Mouse (Mus musculus): ENCODE measurements at regions not wholly inside any gene's neighbourhood (a gene's known extent, or its start where the extent isn't known, plus 50 kb on each side); places are given as distances from the start of the nearest gene placed in this dataset.

DNA sequence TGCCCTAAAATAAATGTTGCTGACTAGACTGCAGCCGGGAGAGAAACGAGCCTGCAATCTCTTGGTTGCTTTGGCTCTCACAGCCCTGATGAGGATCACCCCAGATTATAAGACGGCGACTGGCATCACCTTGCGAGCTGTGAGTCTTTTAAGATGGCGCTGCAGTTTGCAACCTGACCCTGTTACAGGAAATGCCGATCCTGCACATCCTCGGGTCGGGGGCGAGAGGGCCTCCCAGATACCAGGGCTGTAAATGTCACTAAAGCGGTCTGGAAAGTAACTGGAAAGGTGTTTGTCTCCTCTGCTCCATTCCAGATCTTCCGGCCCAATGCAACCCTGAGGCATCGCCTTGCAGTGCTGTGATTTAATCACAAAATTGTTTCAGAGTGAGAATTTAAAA is 53.4 kb downstream of the Cartpt start:
- Histone ChIP-seq H3K4me3 (replicated peaks) (no peak overlapping the region), H3K36me3 (ENCODE audit: control insufficient read depth) (no peaks in the 10 kb centered on the region), H3K27me3 (ENCODE audit: control insufficient read depth) (no peaks in the 10 kb centered on the region), H3K9me3 (ENCODE audit: control insufficient read depth, low read length) (no peaks in the 10 kb centered on the region), H3K4me1 (ENCODE audit: control insufficient read depth) (no peaks in the 10 kb centered on the region)
- TF ChIP-seq GATA1 (IDR thresholded peaks at IDR 0.05; ENCODE audit: low read length) (no peak), TAL1 (IDR thresholded peaks at IDR 0.05; ENCODE audit: low read length) (no peak)

GRCm38 (mm10) chr13:99842626-99843025 is 58.3 kb downstream of the Cartpt start:
- H3K4me1 ChIP-seq (ENCODE audit: control insufficient read depth): no peaks in the 10 kb centered on the region

GRCm38 (mm10) chr13:99839446-99839845 is 61.4 kb downstream of the Cartpt start:
- no peak overlapping the region for H3K4me3 ChIP-seq (replicated peaks)
- no peaks in the 10 kb centered on the region for H3K4me1 ChIP-seq (ENCODE audit: control insufficient read depth)
- peaks cover 2% of the 10 kb centered on the region; the same call in 1 of the 2 replicates for H3K9me3 ChIP-seq (ENCODE audit: control insufficient read depth, low read length)
- H3K36me3 ChIP-seq (ENCODE audit: control insufficient read depth): no peaks in the 10 kb centered on the region
- no peaks in the 10 kb centered on the region for H3K27me3 ChIP-seq (ENCODE audit: control insufficient read depth)
- TF ChIP-seq GATA1 (IDR thresholded peaks at IDR 0.05; ENCODE audit: low read length) (no peak), TAL1 (IDR thresholded peaks at IDR 0.05; ENCODE audit: low read length) (no peak)

More at GRCm38 (mm10) chr13:99842626-99843025, 58.3 kb downstream of the Cartpt start:
- Histone ChIP-seq H3K4me3 (replicated peaks) (no peak overlapping the region), H3K36me3 (ENCODE audit: control insufficient read depth) (no peaks in the 10 kb centered on the region), H3K27me3 (ENCODE audit: control insufficient read depth) (no peaks in the 10 kb centered on the region), H3K9me3 (ENCODE audit: control insufficient read depth, low read length) (no peaks in the 10 kb centered on the region)
- TF ChIP-seq GATA1 (IDR thresholded peaks at IDR 0.05; ENCODE audit: low read length): no peak
- TF ChIP-seq TAL1 (IDR thresholded peaks at IDR 0.05; ENCODE audit: low read length): no peak

DNA sequence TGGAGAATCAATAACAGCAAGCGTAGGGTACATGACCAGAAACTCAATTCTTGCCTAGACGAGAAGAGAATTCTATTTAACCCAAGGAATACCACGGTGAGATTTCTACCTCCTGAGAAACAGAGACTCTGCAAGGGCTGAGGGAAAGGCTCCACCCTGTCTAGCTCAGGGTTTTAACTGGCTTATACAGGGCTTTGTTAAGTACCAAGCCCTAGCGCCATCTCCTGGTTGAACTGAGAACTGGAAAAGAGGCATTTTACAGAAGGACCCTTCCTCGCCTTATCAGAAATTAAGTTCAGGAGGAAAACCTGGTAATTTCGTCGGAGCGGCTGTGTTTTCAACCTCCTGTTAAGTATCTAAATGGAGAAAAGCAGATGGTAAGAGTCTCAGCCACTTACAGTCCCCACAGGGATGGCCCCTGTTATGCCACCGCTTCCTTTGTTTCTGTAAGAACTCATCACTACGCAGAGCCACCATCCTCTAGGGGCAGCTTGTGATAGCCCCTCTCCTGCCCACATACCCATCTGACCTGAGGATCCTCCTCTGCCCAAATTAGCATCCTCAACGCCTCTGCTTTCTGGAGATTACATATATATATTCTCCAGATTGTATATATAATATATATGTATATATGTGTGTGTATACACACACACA is 63.0 kb downstream of the Cartpt start:
- no peaks in the 10 kb centered on the region for H3K36me3 ChIP-seq (ENCODE audit: control insufficient read depth)
- H3K4me3 ChIP-seq (replicated peaks): no peak overlapping the region
- H3K9me3 ChIP-seq (ENCODE audit: control insufficient read depth, low read length): peaks cover 6% of the 10 kb centered on the region
- TF ChIP-seq TAL1 (IDR thresholded peaks at IDR 0.05; ENCODE audit: low read length) (no peak), GATA1 (IDR thresholded peaks at IDR 0.05; ENCODE audit: low read length) (no peak)
- H3K4me1 ChIP-seq (ENCODE audit: control insufficient read depth): no peaks in the 10 kb centered on the region
- no peaks in the 10 kb centered on the region for H3K27me3 ChIP-seq (ENCODE audit: control insufficient read depth)

DNA sequence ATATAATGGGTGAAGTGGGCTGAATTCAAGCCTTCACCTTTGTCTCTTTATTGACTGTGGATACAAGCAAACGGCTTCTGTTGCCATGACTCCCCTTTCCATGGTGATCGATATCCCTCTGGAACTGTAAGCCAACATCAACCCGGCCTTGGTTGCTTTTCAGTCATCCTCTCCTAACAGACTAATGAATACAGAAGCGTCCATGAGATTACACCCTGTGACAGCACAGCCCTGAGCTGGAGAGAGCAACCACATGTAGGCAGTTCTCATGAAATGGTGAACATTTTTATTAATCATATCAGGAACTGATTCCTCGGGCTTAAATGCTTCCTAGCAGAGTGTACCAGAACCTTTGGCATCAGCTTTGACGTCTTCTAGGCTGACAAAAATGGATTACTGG is 63.7 kb downstream of the Cartpt start:
- Histone ChIP-seq H3K36me3 (ENCODE audit: control insufficient read depth) (no peaks in the 10 kb centered on the region), H3K27me3 (ENCODE audit: control insufficient read depth) (no peaks in the 10 kb centered on the region), H3K9me3 (ENCODE audit: control insufficient read depth, low read length) (peaks cover 6% of the 10 kb centered on the region), H3K4me1 (ENCODE audit: control insufficient read depth) (no peaks in the 10 kb centered on the region), H3K4me3 (replicated peaks) (no peak overlapping the region)
- TF ChIP-seq TAL1 (IDR thresholded peaks at IDR 0.05; ENCODE audit: low read length) (no peak), GATA1 (IDR thresholded peaks at IDR 0.05; ENCODE audit: low read length) (no peak)

- TF ChIP-seq TAL1 (IDR thresholded peaks at IDR 0.05; ENCODE audit: low read length) (no peak), GATA1 (IDR thresholded peaks at IDR 0.05; ENCODE audit: low read length) (no peak)
- Histone ChIP-seq H3K36me3 (ENCODE audit: control insufficient read depth) (no peaks in the 10 kb centered on the region), H3K27me3 (ENCODE audit: control insufficient read depth) (no peaks in the 10 kb centered on the region), H3K4me1 (ENCODE audit: control insufficient read depth) (no peaks in the 10 kb centered on the region), H3K4me3 (replicated peaks) (no peak overlapping the region), H3K9me3 (ENCODE audit: control insufficient read depth, low read length) (peaks cover 6% of the 10 kb centered on the region)
Observed at GRCm38 (mm10) chr13:99836586-99836985, 64.3 kb downstream of the Cartpt start.

DNA sequence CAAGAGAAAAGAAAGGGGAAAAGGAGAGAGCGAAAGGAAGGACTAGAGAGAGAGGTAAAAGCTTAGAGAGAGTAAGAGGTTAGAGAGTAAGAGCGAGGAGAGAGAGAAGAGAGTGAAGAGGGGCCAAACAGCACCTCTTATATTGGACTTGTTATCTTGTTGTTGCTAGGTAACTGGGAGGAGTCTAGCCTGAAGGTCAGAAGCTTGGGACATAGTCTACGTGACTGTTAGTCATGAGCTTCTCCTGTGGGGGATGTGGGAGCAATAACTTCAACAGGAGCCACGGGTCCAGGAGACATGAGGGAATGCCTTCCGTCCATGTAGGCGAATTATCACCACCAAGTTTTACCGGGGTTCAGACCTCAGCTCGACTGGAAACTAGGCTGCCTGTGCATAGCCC is 65.4 kb downstream of the Cartpt start:
- Histone ChIP-seq H3K4me3 (replicated peaks) (no peak overlapping the region), H3K4me1 (ENCODE audit: control insufficient read depth) (no peaks in the 10 kb centered on the region), H3K9me3 (ENCODE audit: control insufficient read depth, low read length) (peaks cover 6% of the 10 kb centered on the region), H3K36me3 (ENCODE audit: control insufficient read depth) (no peaks in the 10 kb centered on the region), H3K27me3 (ENCODE audit: control insufficient read depth) (no peaks in the 10 kb centered on the region)
- TF ChIP-seq TAL1 (IDR thresholded peaks at IDR 0.05; ENCODE audit: low read length) (no peak), GATA1 (IDR thresholded peaks at IDR 0.05; ENCODE audit: low read length) (no peak)

- Histone ChIP-seq H3K36me3 (ENCODE audit: control insufficient read depth) (no peaks in the 10 kb centered on the region), H3K4me1 (ENCODE audit: control insufficient read depth) (no peaks in the 10 kb centered on the region), H3K27me3 (ENCODE audit: control insufficient read depth) (no peaks in the 10 kb centered on the region), H3K4me3 (replicated peaks) (no peak overlapping the region), H3K9me3 (ENCODE audit: control insufficient read depth, low read length) (peaks cover 4% of the 10 kb centered on the region)
- TF ChIP-seq GATA1 (IDR thresholded peaks at IDR 0.05; ENCODE audit: low read length): no peak
- no peak for TF ChIP-seq TAL1 (IDR thresholded peaks at IDR 0.05; ENCODE audit: low read length)
Observed at GRCm38 (mm10) chr13:99830080-99830724, 70.7 kb downstream of the Cartpt start.

DNA sequence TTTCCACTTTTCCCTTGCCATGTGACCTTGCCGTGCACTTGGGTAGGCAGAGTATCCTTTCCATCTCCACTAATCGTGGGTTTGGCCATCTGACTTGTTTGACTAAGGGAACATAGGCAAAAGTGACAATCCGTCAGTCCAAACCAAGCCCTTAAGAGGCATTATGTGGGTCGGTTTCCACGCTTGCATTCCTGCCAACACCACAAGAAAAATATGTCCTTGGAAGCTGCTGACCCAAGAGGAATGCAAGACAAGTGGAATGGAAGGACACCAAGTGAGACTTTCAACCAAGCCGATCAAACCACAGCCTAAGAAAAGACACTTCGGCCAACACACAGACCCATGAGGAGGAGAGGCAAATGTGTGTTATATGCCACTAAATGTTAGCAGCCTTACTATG is 73.3 kb downstream of the Cartpt start:
- no peak for TF ChIP-seq GATA1 (IDR thresholded peaks at IDR 0.05; ENCODE audit: low read length)
- no peak for TF ChIP-seq TAL1 (IDR thresholded peaks at IDR 0.05; ENCODE audit: low read length)
- Histone ChIP-seq H3K4me3 (replicated peaks) (no peak overlapping the region), H3K4me1 (ENCODE audit: control insufficient read depth) (no peaks in the 10 kb centered on the region), H3K9me3 (ENCODE audit: control insufficient read depth, low read length) (no peaks in the 10 kb centered on the region; the same call in 1 of the 2 replicates), H3K36me3 (ENCODE audit: control insufficient read depth) (no peaks in the 10 kb centered on the region), H3K27me3 (ENCODE audit: control insufficient read depth) (no peaks in the 10 kb centered on the region)
